Mouse (Mus musculus): ENCODE results near the gene Cmklr1.

DNA sequence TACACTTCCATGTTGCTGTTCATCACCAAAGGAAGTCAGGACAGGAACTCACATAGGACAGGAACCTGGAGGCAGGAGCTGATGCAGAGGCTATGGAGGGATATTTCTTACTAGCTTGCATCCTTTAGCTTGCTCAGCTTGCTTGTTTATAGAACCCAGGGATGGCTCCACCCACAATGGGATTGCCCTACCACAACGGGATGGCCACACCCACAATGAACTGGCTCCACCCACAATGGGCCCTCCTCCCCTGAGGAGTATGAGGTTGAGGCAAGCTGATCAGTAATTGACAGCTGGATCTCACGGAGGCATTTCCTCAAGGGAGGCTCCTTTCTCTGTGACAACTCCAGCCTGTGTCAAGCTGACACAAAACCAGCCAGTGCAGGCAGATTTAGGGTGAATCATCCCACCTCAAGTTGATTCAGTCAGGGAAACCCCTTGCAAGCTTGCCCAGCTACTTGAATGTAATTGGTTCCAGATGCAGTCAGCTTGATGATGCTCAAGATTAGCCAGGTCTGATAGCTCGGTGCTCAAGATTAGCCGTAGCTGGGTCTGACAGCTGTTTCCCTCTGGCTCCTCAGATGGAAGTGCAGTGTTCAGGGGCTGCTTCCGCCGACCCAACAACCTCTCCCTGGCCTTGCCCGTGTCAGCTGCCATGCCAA, 80.0 kb downstream of the Cmklr1 start:
- TF ChIP-seq CTCF (IDR thresholded peaks at IDR 0.05; ENCODE audit: extremely low read depth, insufficient read depth, low read length) = no peak
- no peak for TF ChIP-seq POLR2A (IDR thresholded peaks at IDR 0.05; ENCODE audit: extremely low read depth, insufficient read depth, low read length)

Data from cortical plate, adult 2 months (tissue).